Mouse (Mus musculus) forebrain, embryonic 15.5 days (tissue): ENCODE results near the gene Phf1. TPM values are rescaled to one million over a fixed set of nuclear protein-coding genes. Genes with fewer than 3 reads are reported as not detected.

ENCODE experiments used
- ATAC-seq: fragments of 200-750 bp; cut with Nextera tagmentation; replicated peaks from 2 replicates; pipeline ENCODE4 v1.8.0; 2017; ENCODE audit warnings: mild to moderate bottlenecking, moderate TSS enrichment, moderate library complexity
- H3K27ac ChIP-seq: fragments of 300-500 bp; sonication (generic); replicated peaks from 2 replicates; pipeline ENCODE4 v1.5.1; 2015; ENCODE audit warnings: mild to moderate bottlenecking, inconsistent platforms
- H3K27me3 ChIP-seq: fragments of 300-500 bp; sonication (generic); 2 replicates; pipeline ENCODE4 v1.6.1; 2015; ENCODE audit warnings: inconsistent platforms
- H3K36me3 ChIP-seq: fragments of 300-500 bp; sonication (generic); 2 replicates; pipeline ENCODE4 v1.6.1; 2015; ENCODE audit warnings: mild to moderate bottlenecking, inconsistent platforms
- H3K4me1 ChIP-seq: fragments of 300-500 bp; sonication (generic); 2 replicates; pipeline ENCODE4 v1.6.1; 2015; ENCODE audit warnings: inconsistent platforms
- H3K4me2 ChIP-seq: fragments of 300-500 bp; sonication (generic); replicated peaks from 2 replicates; pipeline ENCODE4 v1.6.1; 2015; ENCODE audit warnings: mild to moderate bottlenecking, inconsistent platforms
- H3K4me3 ChIP-seq: fragments of 300-500 bp; sonication (generic); 2 replicates; pipeline ENCODE4 v1.5.1; 2015; ENCODE audit warnings: mild to moderate bottlenecking, inconsistent platforms
- H3K9ac ChIP-seq: fragments of 300-500 bp; sonication (generic); replicated peaks from 2 replicates; pipeline ENCODE4 v1.6.1; 2015; ENCODE audit warnings: mild to moderate bottlenecking, inconsistent platforms
- H3K9me3 ChIP-seq: fragments of 300-500 bp; sonication (generic); 2 replicates; pipeline ENCODE4 v1.6.1; 2016; ENCODE audit warnings: inconsistent platforms
- WGBS: fragments of 180-500 bp; shearing (Covaris S2); methylation state at CpG from one replicate; pipeline ENCODE4 v1.1.7; 2015; ENCODE audit warnings: mixed read lengths; 5-methylcytosine and 5-hydroxymethylcytosine counted together
- polyA plus RNA-seq: library from polyadenylated mRNA; unstranded; fragments of >200 nt; fragmentation: Nextera tagmentation; extraction: Ambion mirVana; gene quantifications from 2 replicates; pipeline ENCODE4 v1.2.1, GENCODE M21; 2015

The Phf1 gene
- 17.2 and 18.3 TPM in 2 replicates for polyA plus RNA-seq

GRCm38 (mm10) chr17:26932839-26933398, at the start of gene Phf1:
Gene Phf1 (plus strand): TSS chr17:26933052.
- Histone ChIP-seq H3K4me2 (peak within 1 kb of the TSS; percentile 70), H3K27ac (peak within 1 kb of the TSS; percentile 87), H3K36me3 (peaks cover 23% of the 10 kb centered on the region), H3K27me3 (no peaks in the 10 kb centered on the region), H3K9ac (peak within 1 kb of the TSS; percentile 74), H3K4me1 (peaks cover 24% of the 10 kb centered on the region), H3K9me3 (no peaks in the 10 kb centered on the region), H3K4me3 (peak within 1 kb of the TSS; percentile 65)
- ATAC-seq: peak; percentile 86
- WGBS: under 1% methylated on average over 43 of the region's 43 CpGs

- H3K4me1 ChIP-seq: peaks cover 21% of the 10 kb centered on the region
- no peak overlapping the region for H3K4me2 ChIP-seq
- WGBS: 82% methylated on average over 6 of the region's 6 CpGs
- H3K27me3 ChIP-seq: 0 out of 2 replicates have a peak, but pooled peaks cover 8% of the 10 kb centered on the region
- ATAC-seq: no peak
- H3K36me3 ChIP-seq: no peaks in the 10 kb centered on the region
- H3K27ac ChIP-seq: no peak overlapping the region
- no peak overlapping the region for H3K9ac ChIP-seq
- no peaks in the 10 kb centered on the region for H3K9me3 ChIP-seq
- no peak overlapping the region for H3K4me3 ChIP-seq
Observed at GRCm38 (mm10) chr17:26883585-26883984, 49.3 kb upstream of the Phf1 start.

DNA sequence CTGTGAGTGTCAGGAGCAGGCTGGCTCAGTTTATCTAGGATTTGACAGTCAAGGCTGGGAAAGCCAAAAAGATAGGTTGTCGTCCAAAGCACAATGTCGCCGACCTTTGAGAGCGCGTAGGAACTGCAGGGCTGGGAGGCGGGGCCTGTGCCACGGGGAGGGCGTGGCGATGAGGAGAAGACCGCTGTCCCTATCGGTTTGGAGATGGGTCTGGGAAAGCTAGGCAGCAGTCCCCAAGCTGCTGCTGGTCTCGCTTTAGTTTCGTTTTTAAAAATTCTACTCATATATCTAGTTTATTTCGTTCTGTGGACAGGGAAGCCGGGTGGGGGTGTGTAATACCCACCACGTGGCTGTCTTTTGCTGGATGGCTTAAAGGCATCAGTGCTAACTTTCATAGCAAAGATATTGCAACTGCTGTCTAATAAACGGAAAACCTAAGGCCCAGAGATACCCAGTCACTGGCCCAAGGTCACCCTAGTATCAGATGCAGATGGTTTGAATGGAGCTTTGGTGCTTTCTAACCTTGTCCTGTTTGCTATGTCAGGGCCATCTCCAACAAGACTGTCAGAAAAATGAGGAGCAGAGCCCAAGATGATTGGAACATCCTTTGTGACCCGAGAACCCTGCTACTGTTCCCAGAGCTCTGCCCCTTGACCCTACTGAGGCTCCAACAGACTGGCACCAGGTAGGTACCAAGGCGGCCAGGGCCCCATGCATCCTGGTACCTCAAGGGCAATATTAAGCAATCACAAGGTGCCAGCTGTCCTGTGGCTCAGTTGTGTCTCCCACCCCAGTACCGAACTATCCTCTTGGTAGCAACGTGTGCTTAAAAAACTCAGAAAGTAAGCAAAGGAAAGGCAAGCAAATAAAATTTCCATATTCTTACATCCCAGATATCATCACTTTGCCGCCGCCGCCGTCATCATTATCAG, 47.6 kb upstream of the Phf1 start:
- peak overlapping the region; percentile 74 for H3K4me2 ChIP-seq
- peak overlapping the region; percentile 26 for H3K9ac ChIP-seq
- peaks cover 21% of the 10 kb centered on the region for H3K4me1 ChIP-seq
- ATAC-seq: peak; percentile 52; the same call in 1 of the 2 replicates
- 22% methylated on average over 25 of the region's 25 CpGs for WGBS
- no peak overlapping the region for H3K27ac ChIP-seq
- H3K4me3 ChIP-seq: peak overlapping the region; percentile 50
- 0 out of 2 replicates have a peak, but pooled peaks cover 8% of the 10 kb centered on the region for H3K27me3 ChIP-seq
- H3K9me3 ChIP-seq: no peaks in the 10 kb centered on the region
- no peaks in the 10 kb centered on the region for H3K36me3 ChIP-seq

DNA sequence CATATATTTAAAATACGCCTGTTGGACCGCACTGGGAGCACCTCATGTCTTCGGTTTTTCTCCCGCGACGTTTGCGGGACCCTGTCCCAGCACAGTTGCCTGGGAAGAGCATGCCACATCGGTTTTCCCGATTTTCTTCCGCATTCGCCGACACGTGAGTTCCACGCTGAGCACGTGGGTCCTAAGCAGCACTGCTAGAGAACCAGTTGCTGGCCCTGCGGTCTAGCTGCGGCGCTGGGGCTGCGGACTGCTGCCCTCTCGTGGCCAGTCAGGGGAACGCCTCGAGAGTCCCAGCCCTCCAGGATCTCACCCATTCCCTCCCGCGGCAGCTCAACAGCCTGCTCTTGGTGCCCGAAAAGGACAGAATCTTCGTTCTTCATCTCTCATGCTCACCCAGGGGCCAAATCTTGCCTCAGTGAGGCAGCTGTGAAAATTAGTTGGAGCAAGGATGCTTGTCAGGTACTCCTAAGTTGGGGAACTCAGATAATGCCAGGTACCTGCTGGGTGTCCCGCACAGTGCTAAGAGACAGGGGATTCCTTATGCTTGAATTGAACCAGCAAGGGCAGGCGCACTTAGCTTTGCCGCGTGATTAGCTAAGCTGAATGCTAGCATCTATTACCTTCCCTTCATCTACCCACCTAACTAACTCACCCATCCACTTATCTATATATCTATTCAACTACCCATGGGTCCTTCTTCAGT, 46.7 kb upstream of the Phf1 start:
- 7% methylated on average over 30 of the region's 30 CpGs for WGBS
- H3K4me2 ChIP-seq: peak overlapping the region; percentile 74
- H3K27me3 ChIP-seq: 0 out of 2 replicates have a peak, but pooled peaks cover 8% of the 10 kb centered on the region
- H3K4me1 ChIP-seq: peaks cover 21% of the 10 kb centered on the region
- peak; percentile 93 for ATAC-seq
- no peaks in the 10 kb centered on the region for H3K9me3 ChIP-seq
- H3K27ac ChIP-seq: no peak overlapping the region
- H3K36me3 ChIP-seq: no peaks in the 10 kb centered on the region
- peak overlapping the region; percentile 26; the same call in 1 of the 2 replicates for H3K9ac ChIP-seq
- H3K4me3 ChIP-seq: peak overlapping the region; percentile 50

GRCm38 (mm10) chr17:26887926-26888325, 44.9 kb upstream of the Phf1 start:
- Histone ChIP-seq H3K9me3 (no peaks in the 10 kb centered on the region), H3K9ac (no peak overlapping the region), H3K36me3 (no peaks in the 10 kb centered on the region), H3K27me3 (0 out of 2 replicates have a peak, but pooled peaks cover 8% of the 10 kb centered on the region), H3K27ac (no peak overlapping the region), H3K4me1 (peaks cover 28% of the 10 kb centered on the region), H3K4me3 (no peak overlapping the region), H3K4me2 (no peak overlapping the region)
- WGBS: 24% methylated on average over 3 of the region's 3 CpGs
- no peak for ATAC-seq

GRCm38 (mm10) chr17:26892635-26893375, 40.0 kb upstream of the Phf1 start:
- Histone ChIP-seq H3K9ac (0 out of 2 replicates have a peak overlapping the region, but pooled peaks have one; percentile 30), H3K4me3 (no peak overlapping the region), H3K4me2 (peak overlapping the region; percentile 26), H3K27me3 (no peaks in the 10 kb centered on the region), H3K4me1 (peaks cover 25% of the 10 kb centered on the region), H3K9me3 (no peaks in the 10 kb centered on the region), H3K27ac (peak overlapping the region; percentile 83), H3K36me3 (no peaks in the 10 kb centered on the region)
- 13% methylated on average over 16 of the region's 16 CpGs for WGBS
- peak; percentile 81 for ATAC-seq

DNA sequence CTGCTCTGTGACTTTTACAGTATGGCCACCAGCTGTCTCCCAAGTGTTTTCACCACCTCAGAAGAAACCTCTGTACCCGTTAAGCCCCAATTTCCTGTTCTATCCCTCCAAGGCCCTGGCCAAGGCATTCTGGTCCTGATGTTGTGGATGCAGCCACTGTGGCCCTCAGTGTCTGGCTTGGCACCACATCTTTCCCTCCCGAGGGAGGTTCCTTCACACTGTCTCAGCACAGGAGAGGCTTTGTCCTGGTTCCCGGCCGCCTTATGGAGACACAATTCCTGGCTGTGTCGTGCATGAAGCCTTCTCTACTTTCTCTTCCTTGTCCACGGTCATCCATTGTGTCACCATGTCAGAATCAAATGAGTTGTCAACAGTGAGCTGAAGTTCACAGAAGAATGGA, 39.4 kb upstream of the Phf1 start:
- 37% methylated on average over 6 of the region's 6 CpGs for WGBS
- Histone ChIP-seq H3K4me2 (no peak overlapping the region), H3K36me3 (no peaks in the 10 kb centered on the region), H3K27ac (peak overlapping the region; percentile 83), H3K9ac (no peak overlapping the region), H3K9me3 (no peaks in the 10 kb centered on the region), H3K4me1 (peaks cover 25% of the 10 kb centered on the region), H3K4me3 (no peak overlapping the region), H3K27me3 (no peaks in the 10 kb centered on the region)
- no peak for ATAC-seq

- H3K9me3 ChIP-seq: no peaks in the 10 kb centered on the region
- H3K4me1 ChIP-seq: peaks cover 25% of the 10 kb centered on the region
- no peak overlapping the region for H3K9ac ChIP-seq
- H3K27me3 ChIP-seq: no peaks in the 10 kb centered on the region
- 70% methylated on average over 6 of the region's 6 CpGs for WGBS
- no peaks in the 10 kb centered on the region for H3K36me3 ChIP-seq
- no peak overlapping the region for H3K4me2 ChIP-seq
- no peak for ATAC-seq
- no peak overlapping the region for H3K27ac ChIP-seq
- no peak overlapping the region for H3K4me3 ChIP-seq
Observed at GRCm38 (mm10) chr17:26894342-26894741, 38.5 kb upstream of the Phf1 start.

GRCm38 (mm10) chr17:26895578-26895977, 37.3 kb upstream of the Phf1 start:
- no peak for ATAC-seq
- Histone ChIP-seq H3K9ac (no peak overlapping the region), H3K4me2 (no peak overlapping the region), H3K36me3 (no peaks in the 10 kb centered on the region), H3K4me3 (no peak overlapping the region), H3K4me1 (peaks cover 25% of the 10 kb centered on the region), H3K27me3 (no peaks in the 10 kb centered on the region), H3K27ac (no peak overlapping the region), H3K9me3 (no peaks in the 10 kb centered on the region)
- 13% methylated on average over 10 of the region's 10 CpGs for whole genome bisulfite sequencing

- Histone ChIP-seq H3K36me3 (no peaks in the 10 kb centered on the region), H3K4me2 (no peak overlapping the region), H3K4me1 (no peaks in the 10 kb centered on the region), H3K4me3 (no peak overlapping the region), H3K9me3 (no peaks in the 10 kb centered on the region), H3K9ac (no peak overlapping the region), H3K27me3 (no peaks in the 10 kb centered on the region), H3K27ac (no peak overlapping the region)
- whole genome bisulfite sequencing: 80% methylated on average over 6 of the region's 6 CpGs
- no peak for ATAC-seq
Observed at GRCm38 (mm10) chr17:26900916-26901315, 31.9 kb upstream of the Phf1 start.

DNA sequence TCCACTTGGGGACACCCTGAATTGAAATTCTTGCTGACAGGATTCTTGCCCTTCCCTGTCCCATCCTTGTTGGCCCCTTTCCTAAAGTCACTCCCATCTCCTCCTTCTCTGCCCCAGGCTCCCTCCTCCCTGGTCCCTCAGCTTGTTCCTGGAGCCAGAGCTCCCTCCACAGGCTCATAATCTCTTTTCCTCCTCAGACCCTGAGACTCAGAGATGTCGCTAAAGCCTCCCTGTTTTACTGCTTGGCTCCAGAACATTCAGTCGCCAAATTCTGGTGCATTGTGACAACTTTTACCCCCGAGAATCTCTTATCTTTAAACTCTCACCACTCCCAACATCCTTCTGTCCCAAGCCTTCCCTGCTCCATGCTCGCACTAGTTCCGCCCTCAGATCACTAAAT, 28.5 kb upstream of the Phf1 start:
- Histone ChIP-seq H3K9me3 (no peaks in the 10 kb centered on the region), H3K27me3 (no peaks in the 10 kb centered on the region), H3K4me2 (no peak overlapping the region), H3K36me3 (no peaks in the 10 kb centered on the region), H3K4me1 (peaks cover 2% of the 10 kb centered on the region; the same call in 1 of the 2 replicates), H3K9ac (no peak overlapping the region), H3K4me3 (no peak overlapping the region), H3K27ac (no peak overlapping the region)
- WGBS: 58% methylated on average over 5 of the region's 5 CpGs
- ATAC-seq: no peak
